Mouse (Mus musculus): ENCODE data around the gene Ifi27l2a. TPM values are rescaled to one million over a fixed set of nuclear protein-coding genes. Genes with fewer than 3 reads are reported as not detected.

The Ifi27l2a gene
- polyA plus RNA-seq, 1 experiment from 2014 or later: 7.2 TPM

DNA sequence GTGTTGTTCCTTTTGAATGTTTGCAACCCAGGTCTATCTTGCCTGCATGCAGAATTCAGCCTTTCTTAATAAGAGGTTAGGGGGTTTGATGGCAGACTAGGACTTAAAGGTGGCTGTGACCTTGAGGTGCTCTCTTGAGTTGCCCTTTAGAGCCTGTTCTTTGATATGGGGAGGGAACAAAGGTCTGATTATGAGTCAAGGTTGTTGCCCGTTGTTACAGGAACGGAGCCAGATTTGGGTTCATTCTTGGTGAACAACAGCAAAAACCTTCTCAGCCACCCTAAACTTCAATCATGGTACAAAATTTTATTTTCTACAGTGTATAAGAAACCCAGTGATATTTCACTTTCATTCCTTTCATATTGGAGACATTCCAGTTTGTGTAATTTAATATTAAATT, 10.1 kb downstream of the Ifi27l2a start:
- H3K27ac ChIP-seq (ENCODE audit: low read length): no peak overlapping the region
- no peaks in the 10 kb centered on the region for H3K36me3 ChIP-seq (ENCODE audit: insufficient read depth, low read length)
- H3K4me2 ChIP-seq (replicated peaks; ENCODE audit: low read depth, low read length): no peak overlapping the region
- H3K9me3 ChIP-seq (ENCODE audit: low read length): no peaks in the 10 kb centered on the region
- no peak for ATAC-seq (ENCODE audit: low FRiP score, low TSS enrichment)
- no peaks in the 10 kb centered on the region for H3K27me3 ChIP-seq (ENCODE audit: insufficient read depth, low read length)
- no peaks in the 10 kb centered on the region for H3K4me1 ChIP-seq (ENCODE audit: insufficient read depth, low read length)
- no peak overlapping the region for H3K4me3 ChIP-seq (ENCODE audit: low read length)
- WGBS: 80% methylated on average over 2 of the region's 2 CpGs
- no peak overlapping the region for H3K9ac ChIP-seq (replicated peaks; ENCODE audit: low read length)

DNA sequence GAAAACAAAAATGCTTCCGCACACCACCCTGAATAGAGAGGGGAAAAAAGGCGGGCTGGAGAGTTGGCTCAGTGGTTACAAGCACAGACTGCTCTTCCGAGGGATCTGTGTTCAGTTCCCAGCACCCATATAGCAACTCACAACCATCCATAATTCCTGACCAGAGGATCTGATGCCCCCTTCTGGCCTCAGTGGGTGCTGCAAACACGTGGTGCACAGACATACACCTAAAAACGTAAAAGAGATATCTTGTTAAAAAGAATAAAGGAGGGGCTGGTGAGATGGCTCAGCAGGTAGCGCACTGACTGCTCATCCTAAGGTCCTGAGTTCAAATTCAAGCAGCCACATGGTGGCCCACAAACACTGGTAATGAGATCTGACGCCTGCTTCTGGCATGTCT, 16.8 kb downstream of the Ifi27l2a start:
- WGBS: 89% methylated on average over 7 of the region's 7 CpGs
- H3K27ac ChIP-seq (ENCODE audit: low read length): no peak overlapping the region
- H3K4me2 ChIP-seq (replicated peaks; ENCODE audit: low read depth, low read length): no peak overlapping the region
- peaks cover 27% of the 10 kb centered on the region for H3K4me1 ChIP-seq (ENCODE audit: insufficient read depth, low read length)
- no peak overlapping the region for H3K9ac ChIP-seq (replicated peaks; ENCODE audit: low read length)
- H3K9me3 ChIP-seq (ENCODE audit: low read length): no peaks in the 10 kb centered on the region
- no peaks in the 10 kb centered on the region for H3K27me3 ChIP-seq (ENCODE audit: insufficient read depth, low read length)
- ATAC-seq (ENCODE audit: low FRiP score, low TSS enrichment): no peak
- peaks cover 10% of the 10 kb centered on the region; the same call in 1 of the 2 replicates for H3K36me3 ChIP-seq (ENCODE audit: insufficient read depth, low read length)
- H3K4me3 ChIP-seq (ENCODE audit: low read length): no peak overlapping the region

- Histone ChIP-seq H3K4me3 (ENCODE audit: low read length) (peak within 1 kb of the TSS; percentile 96), H3K9ac (replicated peaks; ENCODE audit: low read length) (peak within 1 kb of the TSS; percentile 85), H3K4me1 (ENCODE audit: insufficient read depth, low read length) (peaks cover 32% of the 10 kb centered on the region), H3K27me3 (ENCODE audit: insufficient read depth, low read length) (no peaks in the 10 kb centered on the region), H3K36me3 (ENCODE audit: insufficient read depth, low read length) (peaks cover 10% of the 10 kb centered on the region; the same call in 1 of the 2 replicates), H3K9me3 (ENCODE audit: low read length) (no peaks in the 10 kb centered on the region), H3K27ac (ENCODE audit: low read length) (peak within 1 kb of the TSS; percentile 23; the same call in 1 of the 2 replicates), H3K4me2 (replicated peaks; ENCODE audit: low read depth, low read length) (peak within 1 kb of the TSS; percentile 90)
- WGBS: under 1% methylated on average over 33 of the region's 33 CpGs
- ATAC-seq (ENCODE audit: low FRiP score, low TSS enrichment): peak; percentile 100
Observed at GRCm38 (mm10) chr12:103425729-103426470, 17.6 kb downstream of the Ifi27l2a start, which contains the start of gene Ddx24. Ddx24 (minus strand) TSS chr12:103425830.

DNA sequence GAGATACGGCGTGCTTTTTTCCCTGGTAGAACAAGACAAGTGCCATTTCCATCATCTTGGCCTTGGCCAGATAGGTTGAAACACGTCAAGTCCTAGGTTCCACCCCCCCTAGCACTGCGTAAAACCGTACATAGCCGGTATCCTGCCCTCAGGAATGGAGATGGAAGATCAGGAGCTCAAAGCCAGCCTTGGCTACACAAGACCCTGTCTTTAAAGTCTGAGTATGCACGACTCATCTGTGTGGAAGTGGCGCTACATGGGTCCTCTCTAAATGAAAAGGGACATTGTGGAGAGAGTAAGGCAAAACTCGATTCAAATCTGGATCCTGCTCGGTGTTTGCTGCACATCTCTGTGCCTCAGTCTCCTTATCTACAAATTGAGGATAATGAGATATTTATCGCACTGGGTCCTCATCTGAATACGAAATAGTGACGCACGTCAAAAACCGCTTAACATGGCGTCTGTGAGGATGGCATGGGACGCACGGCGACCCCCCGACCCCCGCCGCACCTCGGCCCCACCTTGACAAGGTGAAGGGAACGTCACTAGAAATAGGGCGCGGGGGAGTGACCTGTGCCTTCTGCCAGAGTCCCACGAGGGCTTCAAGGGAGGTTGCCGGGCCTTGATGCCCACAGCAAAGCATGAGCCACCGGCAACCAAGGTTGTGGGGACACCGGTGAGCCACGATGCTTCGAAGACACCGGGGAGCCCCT, 18.3 kb downstream of the Ifi27l2a start:
- ATAC-seq (ENCODE audit: low FRiP score, low TSS enrichment): no peak
- Histone ChIP-seq H3K27ac (ENCODE audit: low read length) (no peak overlapping the region), H3K4me2 (replicated peaks; ENCODE audit: low read depth, low read length) (peak overlapping the region; percentile 90), H3K9me3 (ENCODE audit: low read length) (no peaks in the 10 kb centered on the region), H3K27me3 (ENCODE audit: insufficient read depth, low read length) (no peaks in the 10 kb centered on the region), H3K4me3 (ENCODE audit: low read length) (peak overlapping the region; percentile 96), H3K4me1 (ENCODE audit: insufficient read depth, low read length) (peaks cover 32% of the 10 kb centered on the region), H3K9ac (replicated peaks; ENCODE audit: low read length) (peak overlapping the region; percentile 85), H3K36me3 (ENCODE audit: insufficient read depth, low read length) (peaks cover 10% of the 10 kb centered on the region; the same call in 1 of the 2 replicates)
- 10% methylated on average over 33 of the region's 33 CpGs for WGBS

GRCm38 (mm10) chr12:103408144-103408543, 35.3 kb downstream of the Ifi27l2a start:
- H3K36me3 ChIP-seq (ENCODE audit: insufficient read depth, low read length): peaks cover 78% of the 10 kb centered on the region
- H3K9me3 ChIP-seq (ENCODE audit: low read length): no peaks in the 10 kb centered on the region
- no peaks in the 10 kb centered on the region for H3K27me3 ChIP-seq (ENCODE audit: insufficient read depth, low read length)
- no peak for ATAC-seq (ENCODE audit: low FRiP score, low TSS enrichment)
- 92% methylated on average over 10 of the region's 10 CpGs for WGBS
- H3K4me2 ChIP-seq (replicated peaks; ENCODE audit: low read depth, low read length): no peak overlapping the region
- H3K27ac ChIP-seq (ENCODE audit: low read length): no peak overlapping the region
- H3K9ac ChIP-seq (replicated peaks; ENCODE audit: low read length): no peak overlapping the region
- no peaks in the 10 kb centered on the region for H3K4me1 ChIP-seq (ENCODE audit: insufficient read depth, low read length)
- H3K4me3 ChIP-seq (ENCODE audit: low read length): no peak overlapping the region

DNA sequence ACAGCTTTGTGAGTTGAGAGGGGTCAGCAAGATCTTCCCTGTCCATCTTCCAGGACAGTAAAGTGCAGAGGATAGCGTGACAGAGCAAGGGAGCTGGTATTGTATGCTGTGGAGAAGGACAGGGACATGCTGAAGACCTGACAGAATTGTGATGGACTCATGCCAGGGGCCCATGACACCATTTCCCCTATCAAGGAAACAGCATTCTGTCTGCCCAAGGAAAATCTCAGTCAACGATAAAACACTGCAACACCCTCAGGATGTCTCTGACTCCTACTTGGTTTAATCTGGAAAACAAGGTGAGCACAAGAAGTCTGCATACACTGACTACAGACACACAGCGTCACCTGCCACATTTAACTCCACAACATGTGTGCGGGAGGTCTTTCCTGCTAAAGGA, 35.8 kb downstream of the Ifi27l2a start, which contains the start of gene 9330161L09Rik:
Gene 9330161L09Rik (minus strand): TSS at position 101 of the 400 bp plus-strand sequence.
- no peak within 1 kb of the TSS for H3K9ac ChIP-seq (replicated peaks; ENCODE audit: low read length)
- H3K27ac ChIP-seq (ENCODE audit: low read length): no peak within 1 kb of the TSS
- no peak within 1 kb of the TSS for H3K4me2 ChIP-seq (replicated peaks; ENCODE audit: low read depth, low read length)
- no peaks in the 10 kb centered on the region for H3K27me3 ChIP-seq (ENCODE audit: insufficient read depth, low read length)
- peaks cover 74% of the 10 kb centered on the region for H3K36me3 ChIP-seq (ENCODE audit: insufficient read depth, low read length)
- no peak for ATAC-seq (ENCODE audit: low FRiP score, low TSS enrichment)
- no peaks in the 10 kb centered on the region for H3K4me1 ChIP-seq (ENCODE audit: insufficient read depth, low read length)
- no peak within 1 kb of the TSS for H3K4me3 ChIP-seq (ENCODE audit: low read length)
- H3K9me3 ChIP-seq (ENCODE audit: low read length): no peaks in the 10 kb centered on the region
- WGBS: 93% methylated on average over 4 of the region's 4 CpGs

DNA sequence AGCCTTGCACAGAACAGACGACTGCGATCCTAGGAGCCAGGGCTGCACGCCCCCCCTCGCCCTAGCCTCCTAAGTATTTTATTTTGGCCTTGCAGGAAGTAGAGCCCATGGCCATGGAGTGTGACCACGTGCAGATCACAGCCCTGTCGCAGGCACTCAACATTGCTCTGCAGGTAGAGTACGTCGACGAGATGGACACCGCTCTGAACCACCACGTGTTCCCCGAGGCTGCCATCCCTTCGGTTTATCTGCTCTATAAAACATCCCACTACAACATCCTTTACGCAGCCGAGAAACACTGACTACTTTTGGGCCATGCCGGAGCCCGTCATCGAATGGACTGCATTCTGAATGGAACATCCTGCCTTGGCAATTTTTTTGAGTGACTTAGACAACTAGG, 39.3 kb downstream of the Ifi27l2a start:
- H3K27me3 ChIP-seq (ENCODE audit: insufficient read depth, low read length): no peaks in the 10 kb centered on the region
- H3K4me1 ChIP-seq (ENCODE audit: insufficient read depth, low read length): no peaks in the 10 kb centered on the region
- no peak overlapping the region for H3K4me3 ChIP-seq (ENCODE audit: low read length)
- H3K4me2 ChIP-seq (replicated peaks; ENCODE audit: low read depth, low read length): no peak overlapping the region
- WGBS: 83% methylated on average over 18 of the region's 18 CpGs
- no peaks in the 10 kb centered on the region for H3K9me3 ChIP-seq (ENCODE audit: low read length)
- H3K36me3 ChIP-seq (ENCODE audit: insufficient read depth, low read length): peaks cover 42% of the 10 kb centered on the region
- H3K9ac ChIP-seq (replicated peaks; ENCODE audit: low read length): no peak overlapping the region
- ATAC-seq (ENCODE audit: low FRiP score, low TSS enrichment): no peak
- no peak overlapping the region for H3K27ac ChIP-seq (ENCODE audit: low read length)

- no peak overlapping the region for H3K4me3 ChIP-seq (ENCODE audit: low read length)
- H3K4me1 ChIP-seq (ENCODE audit: insufficient read depth, low read length): peaks cover 10% of the 10 kb centered on the region
- H3K27ac ChIP-seq (ENCODE audit: low read length): no peak overlapping the region
- H3K9me3 ChIP-seq (ENCODE audit: low read length): no peaks in the 10 kb centered on the region
- H3K4me2 ChIP-seq (replicated peaks; ENCODE audit: low read depth, low read length): no peak overlapping the region
- no peaks in the 10 kb centered on the region for H3K36me3 ChIP-seq (ENCODE audit: insufficient read depth, low read length)
- WGBS: 77% methylated on average over 7 of the region's 7 CpGs
- H3K9ac ChIP-seq (replicated peaks; ENCODE audit: low read length): no peak overlapping the region
- no peaks in the 10 kb centered on the region for H3K27me3 ChIP-seq (ENCODE audit: insufficient read depth, low read length)
- no peak for ATAC-seq (ENCODE audit: low FRiP score, low TSS enrichment)
Observed at GRCm38 (mm10) chr12:103396751-103397150, 46.7 kb downstream of the Ifi27l2a start.

DNA sequence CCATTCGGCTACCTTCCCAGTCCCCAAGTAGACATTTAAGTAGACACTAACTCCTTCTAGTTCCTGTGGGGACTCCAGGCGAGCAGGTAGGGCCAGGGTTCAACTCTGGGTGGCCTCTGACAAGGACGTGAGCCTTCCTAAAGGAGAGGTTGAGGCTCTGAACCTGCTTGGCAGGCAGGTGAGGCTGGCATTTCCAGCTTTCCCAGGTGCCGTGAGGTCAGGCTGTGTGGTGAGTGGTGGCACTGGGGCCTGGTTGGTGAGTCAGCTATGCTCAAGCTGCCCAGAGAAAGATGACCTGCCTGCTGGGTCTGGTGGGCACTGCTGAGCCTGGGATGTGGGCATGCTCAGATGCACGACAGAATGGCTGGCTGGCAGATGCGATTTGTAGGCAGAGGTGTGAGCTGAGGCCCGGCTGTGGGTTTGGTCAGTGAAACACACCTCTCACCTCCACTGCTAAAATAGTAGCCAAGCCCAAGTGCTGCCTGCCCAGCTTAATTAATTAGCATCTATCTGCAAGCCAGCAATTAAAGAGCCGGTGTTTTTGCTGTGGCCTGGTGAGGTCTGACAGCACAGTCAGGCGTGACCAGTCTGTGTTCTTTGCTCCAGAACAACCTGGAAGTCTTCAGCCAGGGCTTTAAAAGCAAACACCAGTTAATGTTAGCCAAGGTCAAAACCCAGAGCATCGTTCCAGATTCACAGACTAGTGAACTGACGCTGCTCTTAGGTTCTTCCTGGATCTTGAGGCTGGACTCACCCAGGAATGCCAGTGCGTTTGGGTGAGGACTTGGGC, 47.8 kb downstream of the Ifi27l2a start:
- no peak overlapping the region for H3K9ac ChIP-seq (replicated peaks; ENCODE audit: low read length)
- peak; percentile 66 for ATAC-seq (ENCODE audit: low FRiP score, low TSS enrichment)

More for the DNA sequence above, 47.8 kb downstream of the Ifi27l2a start:
- no peak overlapping the region for H3K4me3 ChIP-seq (ENCODE audit: low read length)
- H3K4me2 ChIP-seq (replicated peaks; ENCODE audit: low read depth, low read length): no peak overlapping the region
- no peaks in the 10 kb centered on the region for H3K36me3 ChIP-seq (ENCODE audit: insufficient read depth, low read length)
- H3K4me1 ChIP-seq (ENCODE audit: insufficient read depth, low read length): peaks cover 10% of the 10 kb centered on the region
- H3K27ac ChIP-seq (ENCODE audit: low read length): no peak overlapping the region
- H3K9me3 ChIP-seq (ENCODE audit: low read length): no peaks in the 10 kb centered on the region
- 42% methylated on average over 12 of the region's 12 CpGs for WGBS
- H3K27me3 ChIP-seq (ENCODE audit: insufficient read depth, low read length): no peaks in the 10 kb centered on the region

Measured in kidney, embryonic 16.5 days (tissue).